In the genomic region with DNA sequence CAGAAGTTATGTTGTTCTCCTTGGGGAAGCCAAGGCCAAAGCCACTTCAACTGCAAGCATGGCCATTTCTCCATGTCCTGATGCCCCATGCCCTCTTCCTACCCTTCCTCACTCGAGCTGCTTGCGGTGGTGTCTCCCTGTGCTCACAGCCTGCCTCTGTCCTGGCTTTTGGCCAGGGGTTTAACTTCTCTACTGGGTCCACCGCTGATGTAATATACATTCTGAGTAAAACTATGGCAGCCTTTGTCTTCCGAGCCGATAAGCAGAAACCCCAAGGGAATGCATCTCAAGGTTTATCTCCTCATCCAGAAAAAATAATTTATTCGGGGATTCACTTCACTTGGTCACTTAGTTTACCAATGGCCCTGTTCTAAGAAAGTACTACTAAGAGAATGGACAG, we compare ENCODE assay signal across 8 mouse cellular contexts. TPM values are rescaled to one million over a fixed set of nuclear protein-coding genes. Genes with fewer than 3 reads are reported as not detected.
DNase-seq lines count a peak whose midpoint lies in the region; ATAC-seq and TF ChIP-seq lines count a peak whose summit lies in the region.
"Had no signal": no experiment of that assay in that cellular context is flagged by ENCODE, and none has a peak within 500 bp of the region (broad histone marks: within the 10 kb centered on the region; RNA-seq: fewer than 3 reads in every experiment).

No protein-coding gene starts in this region.

- no peak overlapping the region for H3K9ac ChIP-seq in lung, embryonic 14.5 days
- peak overlapping the region; percentile 92 for H3K9ac ChIP-seq in heart, embryonic 16.5 days (ENCODE audit: low read length)
- H3K9ac ChIP-seq: limb, embryonic 12.5 days had no signal

- H3K36me3 ChIP-seq in lung, embryonic 14.5 days (ENCODE audit: insufficient read depth) = peaks cover 1% of the 10 kb centered on the region; the same call in 1 of the 2 replicates
- H3K36me3 ChIP-seq in heart, embryonic 16.5 days (ENCODE audit: control insufficient read depth, insufficient read depth) = peaks cover 4% of the 10 kb centered on the region; the same call in 1 of the 2 replicates

- TF ChIP-seq POLR2A in lung, adult 2 months (IDR thresholded peaks at IDR 0.05; ENCODE audit: borderline replicate concordance, extremely low read depth, low read depth, low read length) = no peak

- no peak for ATAC-seq in lung, embryonic 14.5 days (ENCODE audit: insufficient read depth)
- ATAC-seq in common myeloid progenitor, adult 5-6 weeks (replicated peaks; ENCODE audit: low read depth, poor library complexity, severe bottlenecking) = peak; percentile 43
- ATAC-seq in heart, embryonic 16.5 days (replicated peaks; ENCODE audit: extremely low read depth, insufficient read depth, low FRiP score) = no peak

- TF ChIP-seq CTCF in lung, embryonic 14.5 days (IDR thresholded peaks at IDR 0.05; ENCODE audit: low read depth) = no peak
- no peak for TF ChIP-seq CTCF in lung, adult 2 months (IDR thresholded peaks at IDR 0.05; ENCODE audit: insufficient read depth, low read length)

- DNase-seq in lung, embryonic 14.5 days = peak; percentile 22
- DNase-seq in lung, adult 2 months = no peak
- DNase-seq in retina, embryonic 14.5 days (ENCODE audit: low spot score) = peak; percentile 6
- DNase-seq in urinary bladder, postnatal 10 days (ENCODE audit: low spot score) = no peak
- no peak for DNase-seq in layer of hippocampus, adult 8-10 months (ENCODE audit: low spot score in 2 of 2)

- H3K27ac ChIP-seq in lung, embryonic 14.5 days (ENCODE audit: low read depth) = no peak overlapping the region
- H3K27ac ChIP-seq in heart, embryonic 16.5 days (ENCODE audit: low read length) = peak overlapping the region; percentile 70
- H3K27ac ChIP-seq: limb, embryonic 12.5 days had no signal

- peak overlapping the region; percentile 73 for H3K4me3 ChIP-seq in lung, embryonic 14.5 days (ENCODE audit: low read depth, low read length)
- H3K4me3 ChIP-seq in lung, adult 2 months (replicated peaks; ENCODE audit: extremely low read depth, low read depth, low read length) = no peak overlapping the region
- H3K4me3 ChIP-seq in heart, embryonic 16.5 days (ENCODE audit: low read length) = no peak overlapping the region; the same call in 1 of the 2 replicates

- no peaks in the 10 kb centered on the region for H3K27me3 ChIP-seq in lung, embryonic 14.5 days (ENCODE audit: insufficient read depth, low read length)
- H3K27me3 ChIP-seq in heart, embryonic 16.5 days (ENCODE audit: control insufficient read depth, insufficient read depth, low read length) = no peaks in the 10 kb centered on the region
- H3K27me3 ChIP-seq: limb, embryonic 12.5 days had no signal

- WGBS in lung, embryonic 14.5 days = 64% methylated on average over 6 of the region's 6 CpGs
- 58% methylated on average over 6 of the region's 6 CpGs for WGBS in lung, adult 2 months
- 46% methylated on average over 6 of the region's 6 CpGs for WGBS in heart, embryonic 16.5 days

- H3K4me2 ChIP-seq in lung, embryonic 14.5 days = peak overlapping the region; percentile 70
- peak overlapping the region; percentile 80 for H3K4me2 ChIP-seq in heart, embryonic 16.5 days (ENCODE audit: low read depth, low read length)

- H3K4me1 ChIP-seq in lung, embryonic 14.5 days (ENCODE audit: insufficient read depth) = peaks cover 5% of the 10 kb centered on the region
- H3K4me1 ChIP-seq in lung, adult 2 months (ENCODE audit: control insufficient read depth, insufficient read depth, low read length) = peaks cover 10% of the 10 kb centered on the region
- H3K4me1 ChIP-seq in heart, embryonic 16.5 days (ENCODE audit: control insufficient read depth, insufficient read depth, low read length) = peaks cover 10% of the 10 kb centered on the region
- H3K4me1 ChIP-seq: limb, embryonic 12.5 days had no signal

- H3K9me3 ChIP-seq in lung, embryonic 14.5 days (ENCODE audit: low read depth, low read length) = no peaks in the 10 kb centered on the region
- no peaks in the 10 kb centered on the region for H3K9me3 ChIP-seq in heart, embryonic 16.5 days (replicated peaks; ENCODE audit: control insufficient read depth, low read length)
- H3K9me3 ChIP-seq: limb, embryonic 12.5 days had no signal

RNA-seq across cellular contexts. Expression of gene B2m, which starts 0.8 kb away (rescaled TPM):
- polyA plus RNA-seq in lung, embryonic 14.5 days (2014; fragmentation: Nextera tagmentation; extraction: Ambion mirVana) = 308 and 336 TPM in 2 replicates
- 1,104 and 1,411 TPM in 2 replicates for polyA plus RNA-seq in lung, adult 2 months (2012; rRNA removed)
- 2,084 and 2,334 TPM in 2 replicates for total RNA-seq in common myeloid progenitor, adult 5-6 weeks (2017)
- 233 and 403 TPM in 2 replicates for polyA plus RNA-seq in heart, embryonic 16.5 days (2015; fragmentation: Nextera tagmentation; extraction: Ambion mirVana)
- total RNA-seq in layer of hippocampus, adult 8-10 months (2022) = 100 to 1,000 TPM; 103 to 516 (median 252) TPM

RNA-seq across cellular contexts. Expression of gene Trim69, which starts 13.8 kb away (rescaled TPM):
- not detected in 2 replicates for polyA plus RNA-seq in lung, embryonic 14.5 days (2014; fragmentation: Nextera tagmentation; extraction: Ambion mirVana)
- polyA plus RNA-seq in lung, adult 2 months (2012; rRNA removed) = 0.08 TPM in 1 of 2 replicates, not detected in the other
- total RNA-seq in common myeloid progenitor, adult 5-6 weeks (2017) = not detected in 2 replicates
- 0.14 TPM in 1 of 2 replicates, not detected in the other for polyA plus RNA-seq in heart, embryonic 16.5 days (2015; fragmentation: Nextera tagmentation; extraction: Ambion mirVana)
- total RNA-seq in layer of hippocampus, adult 8-10 months (2022) = not detected
- polyA plus RNA-seq: limb, embryonic 12.5 days had no signal

RNA-seq across cellular contexts. Expression of gene Spg11, which starts 28.5 kb away (rescaled TPM):
- polyA plus RNA-seq in lung, embryonic 14.5 days (2014; fragmentation: Nextera tagmentation; extraction: Ambion mirVana) = 11.5 and 14.3 TPM in 2 replicates
- polyA plus RNA-seq in lung, adult 2 months (2012; rRNA removed) = 7.4 and 9.2 TPM in 2 replicates
- total RNA-seq in common myeloid progenitor, adult 5-6 weeks (2017) = 13.8 and 15.2 TPM in 2 replicates
- 4.5 and 5.1 TPM in 2 replicates for polyA plus RNA-seq in heart, embryonic 16.5 days (2015; fragmentation: Nextera tagmentation; extraction: Ambion mirVana)
- total RNA-seq in layer of hippocampus, adult 8-10 months (2022) = 10 to 100 TPM; 15.2 to 19.3 (median 18.5) TPM

RNA-seq across cellular contexts. Expression of gene Patl2, which starts 39.3 kb away (rescaled TPM):
- polyA plus RNA-seq in lung, embryonic 14.5 days (2014; fragmentation: Nextera tagmentation; extraction: Ambion mirVana) = not detected in 2 replicates
- polyA plus RNA-seq in lung, adult 2 months (2012; rRNA removed) = 0.07 TPM in 1 of 2 replicates, not detected in the other
- not detected in 2 replicates for total RNA-seq in common myeloid progenitor, adult 5-6 weeks (2017)
- polyA plus RNA-seq in heart, embryonic 16.5 days (2015; fragmentation: Nextera tagmentation; extraction: Ambion mirVana) = 0.18 TPM in 1 of 2 replicates, not detected in the other
- under 1 TPM in 2 of 4 experiments, not detected in 2; 0.23 to 0.29 TPM for total RNA-seq in layer of hippocampus, adult 8-10 months (2022)
- polyA plus RNA-seq: limb, embryonic 12.5 days had no signal

RNA-seq across cellular contexts. Expression of gene Terb2, which starts 39.4 kb away (rescaled TPM):
- polyA plus RNA-seq in lung, embryonic 14.5 days (2014; fragmentation: Nextera tagmentation; extraction: Ambion mirVana) = not detected in 2 replicates
- not detected in 2 replicates for polyA plus RNA-seq in lung, adult 2 months (2012; rRNA removed)
- total RNA-seq in common myeloid progenitor, adult 5-6 weeks (2017) = not detected in 2 replicates
- polyA plus RNA-seq in heart, embryonic 16.5 days (2015; fragmentation: Nextera tagmentation; extraction: Ambion mirVana) = not detected in 2 replicates
- not detected for total RNA-seq in layer of hippocampus, adult 8-10 months (2022)
- polyA plus RNA-seq: limb, embryonic 12.5 days had no signal

Comparison
In these comparisons a context has a peak if more than half of its experiments do, and no peak if none do; other contexts are left out.
1. DNase-seq: peak in lung, embryonic 14.5 days (single experiment) and retina, embryonic 14.5 days (single experiment); none in lung, adult 2 months (single experiment), urinary bladder, postnatal 10 days (single experiment) and layer of hippocampus, adult 8-10 months (0 of 2).